Mouse (Mus musculus) C2C12 (cell line): Measurements from ENCODE around the gene Gpc2.

ENCODE experiments used
- CEBPB ChIP-seq: IDR thresholded peaks from one replicate; pipeline ENCODE4 v1.6.1; 2011; ENCODE audit warnings: low read depth, mild to moderate bottlenecking, control low read depth, moderate library complexity
- CTCF ChIP-seq: IDR thresholded peaks from one replicate; pipeline ENCODE4 v1.5.1; 2011; ENCODE audit not compliant: control insufficient read depth, insufficient read depth, insufficient read length
- MYOD1 ChIP-seq: IDR thresholded peaks from one replicate; pipeline ENCODE4 v1.6.1; 2011; ENCODE audit warnings: low read depth; ENCODE audit not compliant: control insufficient read depth, insufficient read length
- MYOG ChIP-seq: IDR thresholded peaks from one replicate; pipeline ENCODE4 v1.6.1; 2011; ENCODE audit not compliant: control insufficient read depth, insufficient read length; ENCODE audit errors: extremely low read depth
- USF1 ChIP-seq: IDR thresholded peaks from one replicate; pipeline ENCODE4 v1.6.1; 2011; ENCODE audit warnings: low read depth, mild to moderate bottlenecking, control low read depth, moderate library complexity

- TF ChIP-seq MYOD1: no peak
- TF ChIP-seq CTCF: no peak
- TF ChIP-seq CEBPB: no peak
- no peak for TF ChIP-seq MYOG
- no peak for TF ChIP-seq USF1
Measured at GRCm38 (mm10) chr5:138227367-138227766, 52.4 kb downstream of the Gpc2 start.
